Mouse (Mus musculus) layer of hippocampus, adult 8-10 months (tissue): Measurements from ENCODE around the gene Saal1. TPM values are rescaled to one million over a fixed set of nuclear protein-coding genes. Genes with fewer than 3 reads are reported as not detected.
"Not testable (repeated sequence)": the region's sequence is repeated elsewhere in the genome, so short reads cannot be mapped to it uniquely, and the experiment has no call there.

ENCODE experiments used
- DNase-seq, 2 experiments: peaks; one replicate each; pipeline ENCODE4 v3.0.0; 2022; ENCODE audit warnings: low spot score in 2 of 2
- total RNA-seq, 4 experiments: library from RNA; stranded (reverse); gene quantifications; 2 replicates each; pipeline ENCODE4 v1.2.4; 2022

Saal1 gene
- total RNA-seq: 10 to 100 TPM; 10.8 to 12.7 (median 11.2) TPM

GRCm38 (mm10) chr7:46710390-46710844 lies at the start of gene Saal1:
Saal1 (minus strand) TSS chr7:46710680.
- peak; percentile 39 to 73 for DNase-seq

DNA sequence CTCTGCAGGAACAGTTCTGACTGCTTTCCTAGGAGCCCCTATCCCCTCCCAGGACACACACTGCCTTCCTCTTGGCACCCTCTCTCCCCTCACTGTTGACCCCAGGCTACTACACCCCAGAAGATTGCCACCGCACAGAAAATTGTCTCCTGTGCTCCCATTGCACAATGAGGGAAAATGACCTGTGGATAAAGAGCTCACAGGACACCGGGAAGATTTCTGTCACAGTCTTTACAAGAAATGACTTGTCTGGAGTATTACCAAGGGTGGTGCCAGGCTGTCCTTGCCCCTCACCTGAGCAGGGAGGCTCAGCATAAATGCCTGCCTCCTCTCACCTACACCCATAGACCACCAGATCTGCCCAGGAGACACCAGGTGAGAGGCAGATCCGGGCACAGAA lies 41.0 kb upstream of the Saal1 start, which contains the start of gene Saa2:
Gene Saa2, plus strand, starts transcription at position 301 of the 400 bp plus-strand sequence.
- DNase-seq: no peak

DNA sequence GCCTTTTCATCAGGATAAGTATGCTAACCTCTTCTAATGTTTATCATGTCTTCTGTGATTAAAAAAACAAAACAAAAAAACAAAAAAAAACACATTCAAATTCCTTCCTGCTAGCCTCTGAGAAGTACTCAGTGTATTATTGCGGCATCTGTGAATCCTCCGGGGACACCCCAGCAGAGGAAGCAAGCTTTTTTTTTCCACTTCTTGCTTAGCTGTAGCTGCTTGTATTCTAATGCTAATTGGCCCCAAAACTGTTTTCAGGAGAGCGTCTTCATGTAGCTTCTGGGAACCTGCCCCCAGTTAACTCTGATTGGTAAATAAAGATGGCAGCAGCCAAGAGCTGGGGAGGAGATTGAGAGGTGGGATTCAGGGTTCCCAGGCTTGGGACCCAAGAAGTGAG lies 38.0 kb upstream of the Saal1 start:
- no peak for DNase-seq

GRCm38 (mm10) chr7:46746381-46746780 lies 35.9 kb upstream of the Saal1 start:
- DNase-seq: no peak

- DNase-seq: no peak
Observed at GRCm38 (mm10) chr7:46745816-46746215, 35.3 kb upstream of the Saal1 start.

GRCm38 (mm10) chr7:46742880-46743279 lies 32.4 kb upstream of the Saal1 start, which contains the start of gene Saa1:
Saa1 (minus strand) TSS chr7:46742980.
- not testable (repeated sequence) for DNase-seq

DNA sequence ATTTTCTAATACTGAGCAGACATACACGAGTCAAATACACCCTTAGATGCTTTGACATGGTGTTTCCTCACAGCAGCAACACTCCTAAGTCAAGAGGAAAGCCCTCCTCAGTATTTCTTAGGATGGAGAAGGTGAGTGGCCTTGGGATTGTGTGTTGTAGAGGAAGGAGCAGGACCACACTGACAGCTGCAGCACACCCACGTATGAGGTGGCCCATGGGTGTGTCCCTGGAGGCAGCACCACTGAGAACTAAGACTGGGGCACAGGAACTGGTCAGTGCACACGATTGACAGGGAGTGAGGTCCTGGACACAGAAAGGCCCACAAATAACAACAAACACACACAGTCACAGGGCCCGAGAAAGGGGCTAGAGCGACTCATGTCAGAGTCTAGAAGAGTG lies 29.6 kb upstream of the Saal1 start:
- DNase-seq: not testable (repeated sequence)

- no peak for DNase-seq
Observed at GRCm38 (mm10) chr7:46738561-46739460, 28.3 kb upstream of the Saal1 start.

- DNase-seq: no peak
Observed at GRCm38 (mm10) chr7:46734983-46735382, 24.5 kb upstream of the Saal1 start.

GRCm38 (mm10) chr7:46732458-46732857 lies 22.0 kb upstream of the Saal1 start, which contains the start of gene Saa4:
Saa4 (minus strand) TSS chr7:46732603.
- no peak for DNase-seq

DNA sequence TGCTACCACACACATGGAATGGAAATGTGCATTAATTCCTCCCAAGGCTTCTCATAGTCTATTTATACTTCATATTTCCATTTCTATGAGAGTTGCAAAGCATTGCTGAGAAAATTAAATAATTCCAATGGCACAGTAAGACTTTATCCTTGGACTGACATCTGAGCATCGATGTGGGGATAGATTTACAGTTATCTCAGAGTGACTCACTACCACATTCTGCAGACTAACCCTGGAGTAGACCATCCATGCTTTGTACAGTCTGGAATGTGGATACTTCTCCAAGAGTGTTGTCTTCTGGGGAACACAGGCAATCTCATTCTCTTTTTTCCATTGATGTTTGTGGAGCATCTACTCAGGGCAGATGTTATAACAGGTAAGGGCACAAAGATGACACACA lies 17.1 kb upstream of the Saal1 start:
- no peak for DNase-seq

- DNase-seq: peak; percentile 19 to 24
Observed at GRCm38 (mm10) chr7:46724396-46724795, 13.9 kb upstream of the Saal1 start.

DNA sequence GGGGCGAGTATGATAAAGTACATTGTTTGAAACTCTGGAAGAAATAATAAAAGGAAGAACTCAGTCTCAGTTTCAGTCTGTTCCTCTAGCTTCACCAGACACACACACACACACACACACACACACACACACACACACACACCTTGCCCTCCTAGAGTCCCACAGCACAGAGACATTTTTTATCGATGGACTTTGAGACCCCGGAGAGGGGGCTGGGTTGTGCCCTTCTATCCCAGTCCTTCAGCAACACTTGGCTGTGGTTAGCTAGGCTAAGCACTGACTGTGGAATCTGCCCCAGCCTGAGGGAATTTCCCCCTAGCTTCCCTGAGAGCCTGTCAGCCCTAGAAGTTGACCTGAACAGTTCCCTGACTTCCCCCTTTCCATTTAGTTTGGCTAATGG lies 13.4 kb upstream of the Saal1 start:
- no peak for DNase-seq

DNA sequence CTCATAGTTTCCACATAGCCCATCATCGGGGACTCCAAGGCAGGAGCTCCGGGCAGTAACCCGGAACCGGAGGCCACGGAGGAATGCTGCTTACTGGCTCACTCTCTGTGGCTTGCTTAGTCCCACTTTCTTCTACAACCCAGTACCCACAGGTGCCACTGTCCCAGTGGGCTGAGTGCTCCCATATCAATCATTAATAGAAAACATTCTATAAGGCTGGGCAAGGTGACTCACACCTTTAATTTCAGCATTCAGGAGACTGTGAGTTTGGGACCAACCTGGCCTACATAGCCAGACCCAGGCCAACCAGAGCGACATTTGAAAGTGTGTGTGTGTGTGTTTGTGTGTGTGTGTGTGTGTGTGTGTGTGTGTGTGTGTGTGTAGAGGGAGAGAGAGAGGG lies 12.9 kb upstream of the Saal1 start:
- no peak for DNase-seq

DNA sequence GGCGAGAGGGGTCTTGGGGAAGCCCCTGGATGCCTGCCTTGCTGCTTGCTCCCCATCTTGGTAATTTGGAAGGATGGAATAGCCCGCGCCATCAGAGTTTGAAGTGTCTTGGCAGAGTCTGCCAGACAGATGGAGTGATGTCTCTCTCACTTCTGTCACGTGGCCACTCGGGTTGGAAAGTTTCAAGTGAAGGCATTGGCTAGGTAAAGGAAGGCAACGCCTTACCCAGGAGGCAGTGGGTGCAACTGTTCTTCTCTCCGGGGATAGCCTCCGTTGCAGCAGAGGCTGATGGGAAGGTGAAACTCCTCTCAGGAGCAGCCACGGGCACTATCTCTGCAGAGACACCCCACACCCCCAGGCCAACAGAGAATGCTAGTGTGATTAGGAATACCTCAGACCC lies 10.0 kb upstream of the Saal1 start:
- no peak for DNase-seq

DNA sequence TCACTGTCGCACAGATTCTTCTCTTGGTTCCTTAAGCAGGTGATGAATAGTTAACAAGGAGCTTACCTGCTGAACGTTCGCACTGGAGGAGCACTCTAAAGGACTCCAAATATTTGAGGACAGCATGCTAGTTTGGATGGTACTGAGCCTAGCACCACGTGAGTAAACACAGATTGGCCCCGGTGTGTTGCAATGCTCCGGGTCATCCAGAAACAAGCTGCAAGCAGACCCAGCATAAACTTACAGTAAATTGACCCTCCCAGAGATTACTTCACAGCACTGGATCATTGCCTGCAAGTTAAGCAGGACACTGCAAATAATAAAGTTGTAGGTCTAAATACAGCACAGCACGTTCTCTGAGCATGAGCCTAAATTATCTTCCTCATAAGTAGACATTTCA lies 9.0 kb upstream of the Saal1 start:
- no peak for DNase-seq

DNA sequence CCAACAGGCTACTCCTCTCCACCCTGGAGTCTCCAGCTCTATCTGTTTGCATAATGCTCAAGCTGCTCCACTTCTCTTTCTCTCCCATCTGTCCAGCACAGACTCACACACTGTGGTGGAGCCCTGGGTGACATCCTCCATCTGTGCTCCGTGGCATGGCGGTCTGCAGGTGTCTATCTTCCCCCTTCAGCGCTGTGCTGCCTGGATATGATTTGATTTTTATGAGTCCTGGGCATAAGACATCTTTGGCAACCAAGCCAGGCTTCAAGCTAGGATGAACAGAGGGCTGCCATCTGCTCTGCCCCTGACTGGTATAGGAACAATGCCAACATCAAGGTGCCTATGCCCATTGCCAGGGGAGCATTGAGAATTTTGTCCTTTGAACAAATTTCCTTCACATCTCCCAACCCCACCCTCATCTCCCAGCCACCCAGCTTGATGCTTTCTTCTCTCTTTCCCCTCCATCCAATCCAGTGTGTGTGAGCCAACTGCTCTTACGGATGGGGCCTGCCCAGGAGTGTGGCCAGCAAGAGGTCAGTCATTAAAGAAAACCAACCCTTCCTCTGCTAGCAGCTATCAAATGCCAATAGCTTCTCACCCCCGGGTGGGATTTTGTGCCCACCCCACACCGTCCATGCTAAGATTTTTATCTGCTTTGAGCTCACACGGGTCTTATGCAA lies 8.3 kb upstream of the Saal1 start:
- no peak for DNase-seq

DNA sequence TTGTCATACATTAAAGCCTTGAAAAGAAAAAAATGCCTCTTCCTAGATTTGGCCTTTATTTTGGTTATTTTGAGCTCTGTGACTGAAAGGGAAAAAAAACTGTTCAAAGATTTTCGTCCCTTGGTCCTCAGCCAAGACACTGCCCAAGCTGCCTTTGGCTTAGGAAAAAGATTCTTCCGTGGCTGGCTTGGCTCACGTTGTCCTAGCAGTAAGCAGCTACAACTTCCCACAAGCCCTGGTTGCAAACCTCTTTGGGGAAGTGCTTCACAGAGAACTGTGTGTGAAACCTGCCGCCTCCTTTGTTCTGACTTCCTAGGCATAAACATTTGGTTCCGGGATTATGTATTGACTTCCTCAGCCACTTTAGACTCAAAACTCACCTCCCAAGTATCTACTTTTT lies 6.4 kb upstream of the Saal1 start:
- no peak for DNase-seq

DNA sequence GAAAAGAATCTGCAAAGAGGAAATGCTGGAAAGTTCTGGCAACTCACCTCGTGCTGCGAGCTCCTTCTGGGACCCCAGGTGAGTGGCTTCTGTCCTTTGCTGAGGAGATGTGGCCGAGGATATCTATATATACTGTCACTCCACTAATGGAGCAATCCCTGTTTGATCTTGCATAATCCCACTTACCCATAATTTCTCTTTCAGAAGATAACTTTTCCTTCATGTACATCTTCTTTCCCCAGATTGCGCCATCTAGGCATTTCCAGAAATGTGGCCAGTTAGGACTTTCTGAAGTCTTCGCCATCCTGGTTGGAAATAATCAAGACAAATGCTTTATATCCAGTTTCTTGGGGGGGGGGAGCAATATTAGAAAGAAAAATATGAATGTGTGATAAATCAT lies 5.1 kb upstream of the Saal1 start, which contains the start of gene Saa3:
Gene Saa3, minus strand, starts transcription at position 101 of the 400 bp plus-strand sequence.
- no peak for DNase-seq

- DNase-seq: peak in 1 of 2 experiments; percentile 54
Observed at GRCm38 (mm10) chr7:46714518-46714917, 4.0 kb upstream of the Saal1 start.

GRCm38 (mm10) chr7:46712250-46712649 lies 1.8 kb upstream of the Saal1 start:
- no peak for DNase-seq

- DNase-seq: no peak
Observed at GRCm38 (mm10) chr7:46700521-46701025, 9.9 kb downstream of the Saal1 start.
